Mouse (Mus musculus) hindbrain, embryonic 12.5 days (tissue): ENCODE measurements around the gene Hectd3. TPM values are rescaled to one million over a fixed set of nuclear protein-coding genes. Genes with fewer than 3 reads are reported as not detected.
A peak's percentile ranks its signal among the peaks of the same experiment; 100 is the strongest.

Source experiments
- ATAC-seq: fragments of 200-750 bp; cut with Nextera tagmentation; 2 replicates; pipeline ENCODE4 v1.8.0; 2017; ENCODE audit warnings: moderate TSS enrichment; ENCODE audit not compliant: low FRiP score
- H3K27ac ChIP-seq: fragments of 300-500 bp; sonication (generic); 2 replicates; pipeline ENCODE4 v1.5.1; 2016; ENCODE audit warnings: mild to moderate bottlenecking
- H3K27me3 ChIP-seq: fragments of 300-500 bp; sonication (generic); 2 replicates; pipeline ENCODE4 v1.6.1; 2016; ENCODE audit warnings: mild to moderate bottlenecking
- H3K36me3 ChIP-seq: fragments of 300-500 bp; sonication (generic); 2 replicates; pipeline ENCODE4 v1.6.1; 2016; ENCODE audit warnings: mild to moderate bottlenecking
- H3K4me1 ChIP-seq: fragments of 300-500 bp; sonication (generic); 2 replicates; pipeline ENCODE4 v1.6.1; 2016
- H3K4me2 ChIP-seq: fragments of 300-500 bp; sonication (generic); replicated peaks from 2 replicates; pipeline ENCODE4 v1.6.1; 2016; ENCODE audit warnings: mild to moderate bottlenecking
- H3K4me3 ChIP-seq: fragments of 300-500 bp; sonication (generic); 2 replicates; pipeline ENCODE4 v1.5.1; 2016; ENCODE audit warnings: mild to moderate bottlenecking
- H3K9ac ChIP-seq: fragments of 300-500 bp; sonication (generic); 2 replicates; pipeline ENCODE4 v1.6.1; 2016; ENCODE audit warnings: mild to moderate bottlenecking, moderate library complexity
- H3K9me3 ChIP-seq: fragments of 300-500 bp; sonication (generic); replicated peaks from 2 replicates; pipeline ENCODE4 v1.6.1; 2016; ENCODE audit warnings: mild to moderate bottlenecking
- WGBS: fragments of 180-500 bp; shearing (Covaris S2); methylation state at CpG from one replicate; pipeline ENCODE4 v1.1.7; 2016; 5-methylcytosine and 5-hydroxymethylcytosine counted together
- polyA plus RNA-seq: library from polyadenylated mRNA; unstranded; fragments of >200 nt; fragmentation: Nextera tagmentation; extraction: Ambion mirVana; gene quantifications from 2 replicates; pipeline ENCODE4 v1.2.1, GENCODE M21; 2016

The Hectd3 gene
- polyA plus RNA-seq, 1 experiment from 2014 or later: 20.2 TPM

DNA sequence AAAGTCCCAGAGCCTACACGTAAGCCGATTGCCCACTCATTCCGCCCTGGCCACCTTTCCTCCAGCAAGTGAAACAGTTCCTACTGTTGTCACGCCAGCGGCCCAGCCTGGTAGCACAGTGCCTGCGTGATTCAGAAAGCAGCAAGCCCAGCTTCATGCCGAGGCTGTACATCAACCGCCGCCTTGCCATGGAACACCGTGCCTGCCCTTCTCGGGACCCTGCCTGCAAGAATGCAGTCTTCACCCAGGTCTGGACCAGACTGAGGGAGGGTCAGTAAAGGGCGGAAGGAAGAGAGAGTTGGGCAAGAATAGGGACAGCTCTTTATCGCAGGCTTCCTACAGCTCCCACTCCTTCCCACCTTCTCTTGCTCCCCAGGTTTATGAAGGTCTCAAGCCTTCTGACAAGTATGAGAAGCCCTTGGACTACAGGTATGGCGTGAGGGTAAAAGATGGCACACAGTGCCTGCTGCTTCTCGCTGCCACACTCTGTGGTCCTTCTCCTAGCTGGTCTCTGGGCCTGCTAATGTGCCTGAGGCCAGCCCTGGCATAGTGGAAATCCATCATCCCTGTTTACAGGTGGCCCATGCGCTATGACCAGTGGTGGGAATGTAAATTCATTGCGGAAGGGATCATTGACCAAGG lies 4.5 kb downstream of the Hectd3 start:
- Histone ChIP-seq H3K4me1 (peaks cover 20% of the 10 kb centered on the region), H3K27me3 (0 out of 2 replicates have a peak, but pooled peaks cover 2% of the 10 kb centered on the region), H3K4me3 (no peak overlapping the region), H3K9ac (no peak overlapping the region), H3K4me2 (no peak overlapping the region), H3K27ac (no peak overlapping the region), H3K9me3 (no peaks in the 10 kb centered on the region), H3K36me3 (peaks cover 49% of the 10 kb centered on the region)
- ATAC-seq: no peak
- WGBS: 93% methylated on average over 17 of the region's 17 CpGs

DNA sequence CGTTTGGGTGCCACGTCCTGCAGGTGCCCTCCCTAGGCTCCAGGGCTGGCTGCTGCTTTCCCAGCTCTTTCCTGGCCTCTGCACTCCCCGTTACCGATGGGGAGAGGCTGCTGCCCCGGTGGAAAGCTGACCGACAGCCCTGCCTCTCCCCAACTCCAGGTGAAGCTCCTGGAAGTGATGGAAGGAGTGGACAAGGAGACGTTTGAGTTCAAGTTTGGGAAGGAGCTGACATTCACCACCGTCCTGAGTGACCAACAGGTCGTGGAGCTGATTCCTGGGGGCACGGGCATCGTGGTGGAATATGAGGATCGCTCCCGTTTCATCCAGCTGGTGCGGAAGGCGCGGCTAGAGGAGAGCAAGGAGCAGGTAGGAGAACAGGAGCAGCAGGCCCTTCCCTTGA lies 6.8 kb downstream of the Hectd3 start:
- Histone ChIP-seq H3K9me3 (no peaks in the 10 kb centered on the region), H3K4me2 (no peak overlapping the region), H3K36me3 (peaks cover 49% of the 10 kb centered on the region), H3K27ac (no peak overlapping the region), H3K4me3 (no peak overlapping the region), H3K9ac (no peak overlapping the region), H3K4me1 (0 out of 2 replicates have a peak, but pooled peaks cover 2% of the 10 kb centered on the region), H3K27me3 (no peaks in the 10 kb centered on the region)
- ATAC-seq: no peak
- 87% methylated on average over 16 of the region's 16 CpGs for WGBS

DNA sequence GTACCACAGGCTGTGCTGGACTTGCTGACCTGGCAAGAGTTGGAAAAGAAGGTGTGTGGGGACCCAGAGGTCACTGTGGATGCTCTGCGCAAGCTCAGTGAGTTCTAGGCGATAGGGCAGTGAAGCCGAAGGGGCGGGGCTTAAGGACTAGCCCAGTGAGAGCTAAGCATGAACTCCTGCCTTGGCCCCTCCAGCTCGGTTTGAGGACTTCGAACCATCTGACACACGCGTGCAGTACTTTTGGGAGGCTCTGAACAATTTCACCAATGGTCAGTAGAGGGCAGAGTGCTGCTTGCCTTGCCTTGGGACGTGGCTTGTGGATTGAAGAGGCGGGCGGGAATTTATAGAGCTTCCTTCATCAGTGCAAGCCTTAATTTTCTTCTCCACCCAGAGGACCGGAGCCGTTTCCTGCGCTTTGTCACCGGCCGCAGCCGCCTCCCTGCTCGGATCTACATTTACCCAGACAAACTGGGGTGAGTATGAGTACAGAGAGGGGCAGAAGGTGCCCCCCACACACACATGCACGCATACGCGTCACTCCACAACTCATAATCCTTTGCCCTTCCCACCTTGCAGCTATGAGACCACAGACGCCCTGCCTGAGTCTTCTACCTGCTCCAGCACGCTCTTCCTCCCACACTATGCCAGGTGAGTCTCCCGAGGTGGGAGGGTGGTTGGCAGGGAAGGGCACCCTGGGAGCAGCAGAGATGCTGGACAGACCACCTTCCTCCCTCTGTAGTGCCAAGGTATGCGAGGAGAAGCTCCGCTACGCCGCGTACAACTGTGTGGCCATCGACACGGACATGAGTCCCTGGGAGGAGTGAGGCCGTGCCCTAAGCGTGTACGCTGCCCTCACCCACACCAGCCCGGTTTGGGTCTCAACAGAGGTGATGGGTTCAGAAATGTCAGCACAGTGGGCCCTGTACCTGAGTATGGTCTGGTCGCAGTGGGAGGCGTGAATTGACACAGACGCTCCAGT lies 7.7 kb downstream of the Hectd3 start:
- Histone ChIP-seq H3K27ac (no peak overlapping the region), H3K9ac (no peak overlapping the region), H3K4me1 (0 out of 2 replicates have a peak, but pooled peaks cover 2% of the 10 kb centered on the region), H3K36me3 (peaks cover 49% of the 10 kb centered on the region), H3K27me3 (no peaks in the 10 kb centered on the region), H3K4me3 (no peak overlapping the region), H3K4me2 (no peak overlapping the region), H3K9me3 (no peaks in the 10 kb centered on the region)
- WGBS: 61% methylated on average over 38 of the region's 38 CpGs
- peak; percentile 44; the same call in 1 of the 2 replicates for ATAC-seq

DNA sequence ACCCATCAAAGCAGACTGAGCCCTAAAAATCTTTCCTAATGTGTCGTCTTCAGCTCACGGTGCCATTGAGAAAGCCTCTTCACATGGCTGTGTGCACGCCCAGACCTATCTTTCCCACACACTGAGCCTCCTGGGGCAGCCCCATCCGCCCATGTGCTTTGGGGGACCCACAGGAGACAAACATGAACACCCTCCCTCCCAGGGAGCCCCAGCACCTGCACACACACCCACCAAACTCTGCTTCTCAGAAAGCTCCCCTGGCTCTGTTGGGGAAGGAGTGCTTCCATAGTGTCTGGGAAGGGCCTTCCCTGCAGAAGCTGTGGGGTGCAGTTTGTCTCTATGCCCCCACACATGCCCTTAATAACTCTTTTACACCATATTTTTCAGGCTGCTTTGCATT lies 9.5 kb downstream of the Hectd3 start:
- Histone ChIP-seq H3K4me3 (no peak overlapping the region), H3K4me1 (0 out of 2 replicates have a peak, but pooled peaks cover 2% of the 10 kb centered on the region), H3K27me3 (no peaks in the 10 kb centered on the region), H3K4me2 (no peak overlapping the region), H3K9ac (no peak overlapping the region), H3K36me3 (peaks cover 35% of the 10 kb centered on the region), H3K27ac (no peak overlapping the region), H3K9me3 (no peaks in the 10 kb centered on the region)
- 84% methylated on average over 4 of the region's 4 CpGs for WGBS
- ATAC-seq: no peak

DNA sequence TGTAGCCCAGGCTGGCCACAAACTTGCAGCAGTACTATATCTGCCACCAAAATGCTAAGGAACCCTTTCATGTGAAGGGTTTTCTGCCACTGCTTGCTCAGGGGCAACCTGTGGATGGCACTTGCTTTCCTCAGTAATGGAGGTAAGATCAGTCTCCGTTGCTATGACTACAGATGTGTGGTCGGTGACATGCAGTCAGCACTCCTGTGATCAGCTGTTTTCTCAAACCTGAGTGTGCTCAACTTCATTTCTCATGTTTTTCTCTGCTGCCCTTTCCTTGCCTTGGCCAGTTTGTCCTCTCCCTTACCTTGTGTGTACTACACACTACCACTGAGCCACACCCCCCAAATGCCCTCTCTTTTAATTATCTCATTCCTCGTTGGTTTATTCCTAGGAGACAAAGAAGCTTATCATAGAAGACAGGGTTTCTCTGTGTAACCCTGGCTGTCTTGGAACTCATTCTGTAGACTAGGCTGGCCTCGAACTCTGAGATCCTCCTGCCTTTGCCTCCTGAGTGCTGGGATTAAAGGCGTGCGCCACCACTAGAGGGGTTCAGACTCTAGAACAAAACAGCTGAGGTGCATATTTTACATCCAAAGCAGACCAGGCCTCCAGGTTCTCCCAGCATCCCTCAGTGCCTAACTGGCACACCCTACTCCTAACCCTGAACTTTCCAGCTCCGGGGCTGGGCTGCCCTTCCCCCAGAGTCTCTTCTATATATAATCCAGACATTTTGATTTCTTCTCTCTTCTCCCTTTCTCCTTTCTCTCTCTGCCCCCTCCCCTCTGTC lies 10.7 kb downstream of the Hectd3 start:
- Histone ChIP-seq H3K27me3 (no peaks in the 10 kb centered on the region), H3K9ac (no peak overlapping the region), H3K4me2 (no peak overlapping the region), H3K4me1 (0 out of 2 replicates have a peak, but pooled peaks cover 2% of the 10 kb centered on the region), H3K27ac (no peak overlapping the region), H3K9me3 (no peaks in the 10 kb centered on the region), H3K36me3 (peaks cover 23% of the 10 kb centered on the region), H3K4me3 (no peak overlapping the region)
- WGBS: 72% methylated on average over 7 of the region's 7 CpGs
- ATAC-seq: no peak

DNA sequence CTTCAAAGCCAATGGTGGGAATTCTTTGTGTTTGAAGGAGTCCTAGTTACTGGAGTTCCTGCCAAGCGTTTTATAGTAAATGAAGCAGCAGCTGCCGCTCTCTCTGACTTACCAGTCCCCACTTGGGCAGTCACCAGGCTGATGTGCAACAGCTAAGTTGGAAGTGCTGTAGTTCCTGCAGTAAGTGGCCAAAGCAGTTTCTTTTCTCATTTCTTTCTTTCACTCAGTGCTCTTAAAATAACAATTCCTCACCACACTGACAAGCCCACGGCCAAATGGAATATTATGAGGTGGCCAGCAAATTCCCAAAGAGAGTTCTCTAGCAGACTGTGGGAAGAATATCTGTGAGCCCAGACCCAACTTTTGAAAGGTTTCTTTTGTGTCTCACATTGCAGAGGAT lies 11.9 kb downstream of the Hectd3 start:
- Histone ChIP-seq H3K36me3 (peaks cover 13% of the 10 kb centered on the region), H3K9ac (no peak overlapping the region), H3K4me3 (no peak overlapping the region), H3K27me3 (no peaks in the 10 kb centered on the region), H3K4me2 (no peak overlapping the region), H3K27ac (no peak overlapping the region), H3K9me3 (no peaks in the 10 kb centered on the region), H3K4me1 (0 out of 2 replicates have a peak, but pooled peaks cover 2% of the 10 kb centered on the region)
- no peak for ATAC-seq
- WGBS: 77% methylated on average over 3 of the region's 3 CpGs

DNA sequence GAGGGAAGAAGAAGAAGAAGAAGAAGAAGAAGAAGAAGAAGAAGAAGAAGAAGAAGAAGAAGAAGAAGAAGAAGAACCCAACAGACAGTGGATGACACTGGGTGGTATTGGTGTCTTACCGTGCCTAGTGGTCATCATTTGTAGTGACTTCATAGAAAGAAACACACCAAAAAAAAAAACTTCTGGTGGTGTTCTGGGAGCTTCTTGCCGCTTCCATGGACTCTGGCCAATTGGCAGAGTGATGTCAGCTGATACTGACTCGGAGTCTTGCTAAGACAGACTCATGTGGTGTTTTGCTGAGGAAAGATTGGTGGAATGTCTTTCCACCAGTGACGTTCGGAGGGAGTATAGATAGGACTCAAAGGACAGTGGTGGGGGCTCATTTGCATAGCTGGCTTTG lies 15.1 kb downstream of the Hectd3 start:
- Histone ChIP-seq H3K27ac (no peak overlapping the region), H3K4me3 (no peak overlapping the region), H3K9me3 (no peaks in the 10 kb centered on the region), H3K36me3 (no peaks in the 10 kb centered on the region; the same call in 1 of the 2 replicates), H3K4me2 (no peak overlapping the region), H3K27me3 (no peaks in the 10 kb centered on the region), H3K4me1 (no peaks in the 10 kb centered on the region), H3K9ac (no peak overlapping the region)
- WGBS: 90% methylated on average over 5 of the region's 5 CpGs
- no peak for ATAC-seq

DNA sequence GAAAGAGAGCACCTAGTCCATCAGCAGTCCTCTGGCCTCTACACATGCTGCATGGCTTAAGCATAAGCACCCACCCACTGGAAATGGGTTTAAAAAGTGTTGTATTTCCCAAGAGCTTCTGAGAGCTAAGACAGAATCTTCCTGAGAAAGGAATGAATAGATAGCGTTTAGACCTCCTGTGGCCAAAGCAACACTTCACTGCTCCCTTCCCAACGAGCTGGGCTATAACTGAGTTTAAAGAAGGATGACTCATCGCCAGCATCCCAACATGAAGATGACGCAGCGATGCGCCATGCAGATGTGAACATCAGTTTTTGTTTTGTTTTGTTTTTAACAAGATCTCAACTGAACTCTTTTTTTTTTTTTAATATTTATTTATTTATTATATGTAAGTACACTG lies 18.5 kb downstream of the Hectd3 start:
- no peak overlapping the region for H3K4me3 ChIP-seq
- no peaks in the 10 kb centered on the region for H3K36me3 ChIP-seq
- 84% methylated on average over 6 of the region's 6 CpGs for WGBS
- no peak overlapping the region for H3K9ac ChIP-seq
- no peaks in the 10 kb centered on the region for H3K4me1 ChIP-seq
- no peaks in the 10 kb centered on the region for H3K27me3 ChIP-seq
- no peak for ATAC-seq
- no peak overlapping the region for H3K4me2 ChIP-seq
- H3K9me3 ChIP-seq: no peaks in the 10 kb centered on the region
- no peak overlapping the region for H3K27ac ChIP-seq

DNA sequence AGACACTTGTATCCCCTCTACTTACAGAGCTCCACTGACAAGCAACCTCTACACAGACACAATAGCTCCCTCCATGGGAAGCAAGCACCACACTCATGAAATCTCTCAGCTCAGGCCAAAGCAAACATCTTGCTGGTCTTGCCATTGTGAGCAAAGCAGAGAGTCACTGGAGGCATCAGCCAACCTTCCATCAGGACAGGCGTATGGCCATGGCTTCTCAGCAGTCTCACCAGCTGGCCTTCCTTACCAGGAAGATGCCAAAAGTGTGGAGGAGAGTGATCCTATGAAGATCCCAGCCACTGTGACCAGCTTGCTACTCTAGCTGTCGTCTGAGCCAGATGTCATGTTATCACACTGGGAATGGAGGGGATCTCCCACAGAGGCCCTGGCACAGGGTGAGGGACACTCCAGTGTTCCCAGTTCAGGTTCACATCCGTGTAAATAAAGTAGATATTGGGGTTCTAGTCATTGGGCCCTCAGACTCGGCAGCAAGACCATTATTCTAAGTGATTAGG lies 19.8 kb downstream of the Hectd3 start:
- ATAC-seq: no peak
- Histone ChIP-seq H3K4me2 (no peak overlapping the region), H3K36me3 (no peaks in the 10 kb centered on the region), H3K4me1 (peaks cover 3% of the 10 kb centered on the region; the same call in 1 of the 2 replicates), H3K4me3 (no peak overlapping the region), H3K9ac (no peak overlapping the region), H3K27ac (no peak overlapping the region), H3K9me3 (no peaks in the 10 kb centered on the region), H3K27me3 (no peaks in the 10 kb centered on the region)
- 61% methylated on average over 4 of the region's 4 CpGs for WGBS

DNA sequence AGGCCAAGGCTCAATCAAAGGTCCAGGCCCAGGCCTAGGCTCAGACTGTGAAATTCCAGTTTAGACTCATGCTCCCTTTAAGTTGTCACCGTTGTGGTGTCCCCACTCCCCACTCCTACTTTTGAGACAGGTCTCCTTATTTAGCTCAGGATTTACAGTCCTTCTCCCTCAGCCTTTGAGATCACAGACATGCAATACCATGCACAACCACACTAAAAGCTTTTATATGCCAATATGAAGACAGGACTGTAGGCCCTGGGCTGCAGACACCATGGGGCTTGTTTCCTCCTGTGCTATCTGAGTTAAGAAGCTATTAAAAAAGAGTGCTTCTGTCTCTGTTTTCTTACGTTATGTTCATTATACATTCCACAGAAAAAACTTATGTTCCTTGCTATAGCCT lies 22.6 kb downstream of the Hectd3 start:
- no peak overlapping the region for H3K27ac ChIP-seq
- H3K27me3 ChIP-seq: no peaks in the 10 kb centered on the region
- peaks cover 7% of the 10 kb centered on the region; the same call in 1 of the 2 replicates for H3K36me3 ChIP-seq
- no peak overlapping the region for H3K4me3 ChIP-seq
- no peaks in the 10 kb centered on the region for H3K9me3 ChIP-seq
- WGBS: 97% methylated on average over 2 of the region's 2 CpGs
- H3K9ac ChIP-seq: no peak overlapping the region
- ATAC-seq: no peak
- peaks cover 10% of the 10 kb centered on the region for H3K4me1 ChIP-seq
- H3K4me2 ChIP-seq: no peak overlapping the region

DNA sequence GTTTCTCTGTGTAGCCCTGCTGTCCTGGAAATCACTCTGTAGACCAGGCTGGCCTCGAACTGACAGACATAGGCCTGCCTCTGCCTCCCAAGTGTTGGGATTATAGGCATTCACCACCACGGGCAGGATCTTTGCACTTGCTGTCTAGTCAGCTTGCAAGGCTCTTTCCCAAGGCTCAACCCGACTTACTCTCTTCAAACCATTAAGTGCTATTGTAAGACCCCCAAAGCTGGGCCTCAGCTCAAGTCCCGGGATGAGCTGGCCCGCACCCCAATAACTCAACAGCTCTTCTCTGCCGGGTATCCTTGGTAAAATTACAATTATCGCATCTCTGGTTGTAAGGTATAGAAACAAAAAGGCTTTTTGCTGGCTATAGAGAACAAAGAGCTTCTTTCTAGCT lies 23.2 kb downstream of the Hectd3 start:
- peaks cover 10% of the 10 kb centered on the region for H3K4me1 ChIP-seq
- no peak for ATAC-seq
- no peak overlapping the region for H3K4me3 ChIP-seq
- H3K27me3 ChIP-seq: no peaks in the 10 kb centered on the region
- 88% methylated on average over 7 of the region's 7 CpGs for WGBS
- H3K9me3 ChIP-seq: no peaks in the 10 kb centered on the region
- H3K4me2 ChIP-seq: no peak overlapping the region
- H3K27ac ChIP-seq: no peak overlapping the region
- peaks cover 13% of the 10 kb centered on the region for H3K36me3 ChIP-seq
- H3K9ac ChIP-seq: no peak overlapping the region
